In genomic region chr10:119135489-119135924, GRCm38 (mm10) we compare ENCODE assay signal across 18 mouse cellular contexts.
DNase-seq lines count a peak whose midpoint lies in the region; ATAC-seq and TF ChIP-seq lines count a peak whose summit lies in the region.
"Had no signal": no experiment of that assay in that cellular context is flagged by ENCODE, and none has a peak within 500 bp of the region (broad histone marks: within the 10 kb centered on the region; RNA-seq: fewer than 3 reads in every experiment).

No protein-coding gene starts in this region.

- H3K9me3 ChIP-seq in heart, embryonic 11.5 days (replicated peaks; ENCODE audit: control insufficient read depth, low read length), result no peaks in the 10 kb centered on the region
- no peaks in the 10 kb centered on the region for H3K9me3 ChIP-seq in lung, embryonic 14.5 days (ENCODE audit: low read depth, low read length)
- no peaks in the 10 kb centered on the region for H3K9me3 ChIP-seq in E14TG2a.4 (ENCODE audit: low read length)
- H3K9me3 ChIP-seq in intestine, postnatal 0 days (ENCODE audit: control insufficient read depth), result no peaks in the 10 kb centered on the region

- H3K36me3 ChIP-seq in heart, embryonic 11.5 days (ENCODE audit: control insufficient read depth, insufficient read depth, low read length), result no peaks in the 10 kb centered on the region
- H3K36me3 ChIP-seq in lung, embryonic 14.5 days (ENCODE audit: insufficient read depth), result no peaks in the 10 kb centered on the region
- no peaks in the 10 kb centered on the region for H3K36me3 ChIP-seq in E14TG2a.4 (ENCODE audit: insufficient read depth, low read length)
- no peaks in the 10 kb centered on the region for H3K36me3 ChIP-seq in intestine, postnatal 0 days (ENCODE audit: control insufficient read depth, insufficient read depth)

- peak overlapping the region; percentile 36 for H3K4me2 ChIP-seq in heart, embryonic 11.5 days
- peak overlapping the region; percentile 7; the same call in 1 of the 2 replicates for H3K4me2 ChIP-seq in lung, embryonic 14.5 days
- 0 out of 2 replicates have a peak overlapping the region, but pooled peaks have one; percentile 1 for H3K4me2 ChIP-seq in intestine, postnatal 0 days (replicated peaks; ENCODE audit: low read depth)

- H3K27ac ChIP-seq in heart, embryonic 11.5 days (ENCODE audit: low read depth, low read length), result peak overlapping the region; percentile 62
- peak overlapping the region; percentile 20; the same call in 1 of the 2 replicates for H3K27ac ChIP-seq in lung, embryonic 14.5 days (ENCODE audit: low read depth)
- H3K27ac ChIP-seq in intestine, postnatal 0 days (ENCODE audit: low read depth, low read length), result no peak overlapping the region
- H3K27ac ChIP-seq: hindbrain, postnatal 0 days had no signal

- no peak for TF ChIP-seq CTCF in lung, embryonic 14.5 days (IDR thresholded peaks at IDR 0.05; ENCODE audit: low read depth)
- no peak for TF ChIP-seq CTCF in E14TG2a.4 (conservative IDR thresholded peaks at IDR 0.05; ENCODE audit: low read length)
- no peak for TF ChIP-seq CTCF in intestine, postnatal 0 days (IDR thresholded peaks at IDR 0.05; ENCODE audit: low read depth)

- no peak overlapping the region for H3K4me3 ChIP-seq in heart, embryonic 11.5 days (ENCODE audit: low read depth, low read length)
- no peak overlapping the region for H3K4me3 ChIP-seq in lung, embryonic 14.5 days (ENCODE audit: low read depth, low read length)
- H3K4me3 ChIP-seq in E14TG2a.4 (replicated peaks; ENCODE audit: low read length), result peak overlapping the region; percentile 14; the same call in 1 of the 2 replicates
- no peak overlapping the region for H3K4me3 ChIP-seq in intestine, postnatal 0 days (ENCODE audit: low read depth, low read length)
- H3K4me3 ChIP-seq: erythroblast, embryonic 14.5 days; megakaryocyte, embryonic 14.5 days had no signal

- no peak overlapping the region for H3K9ac ChIP-seq in heart, embryonic 11.5 days (ENCODE audit: low read depth, low read length)
- no peak overlapping the region for H3K9ac ChIP-seq in lung, embryonic 14.5 days
- no peak overlapping the region for H3K9ac ChIP-seq in intestine, postnatal 0 days (ENCODE audit: low read depth, low read length)

- peaks cover 6% of the 10 kb centered on the region; the same call in 1 of the 2 replicates for H3K4me1 ChIP-seq in heart, embryonic 11.5 days (ENCODE audit: control insufficient read depth, insufficient read depth, low read length)
- 0 out of 2 replicates have a peak, but pooled peaks cover 6% of the 10 kb centered on the region for H3K4me1 ChIP-seq in lung, embryonic 14.5 days (ENCODE audit: insufficient read depth)
- H3K4me1 ChIP-seq in E14TG2a.4 (replicated peaks; ENCODE audit: low read depth, low read length), result peaks cover 29% of the 10 kb centered on the region
- H3K4me1 ChIP-seq in intestine, postnatal 0 days (replicated peaks; ENCODE audit: control insufficient read depth, insufficient read depth, low read length), result no peaks in the 10 kb centered on the region

- ATAC-seq in heart, embryonic 11.5 days (replicated peaks; ENCODE audit: insufficient number of reproducible peaks, low FRiP score, low TSS enrichment), result peak; percentile 66
- peak; percentile 58; the same call in 1 of the 2 replicates for ATAC-seq in lung, embryonic 14.5 days (ENCODE audit: insufficient read depth)
- no peak for ATAC-seq in intestine, postnatal 0 days
- ATAC-seq: activated CD4-positive, CD25-positive, alpha-beta regulatory T cell, adult 4 months; forebrain, embryonic 14.5 days; hindbrain, postnatal 0 days had no signal

- 35% methylated on average over 11 of the region's 11 CpGs for WGBS in heart, embryonic 11.5 days (ENCODE audit: insufficient replicate concordance)
- WGBS in lung, embryonic 14.5 days, result 23% methylated on average over 11 of the region's 11 CpGs
- WGBS in intestine, postnatal 0 days, result 25% methylated on average over 11 of the region's 11 CpGs

- intact Hi-C loops in heart, postnatal 14 days (cut with DNase I), result no loop called here

- H3K27me3 ChIP-seq in heart, embryonic 11.5 days (ENCODE audit: control insufficient read depth, insufficient read depth, low read length), result no peaks in the 10 kb centered on the region
- no peaks in the 10 kb centered on the region for H3K27me3 ChIP-seq in lung, embryonic 14.5 days (ENCODE audit: insufficient read depth, low read length)
- peaks cover 11% of the 10 kb centered on the region; the same call in 1 of the 2 replicates for H3K27me3 ChIP-seq in E14TG2a.4 (ENCODE audit: insufficient read depth, low read length)
- H3K27me3 ChIP-seq in intestine, postnatal 0 days (replicated peaks; ENCODE audit: control insufficient read depth, insufficient read depth, low read length), result no peaks in the 10 kb centered on the region
- H3K27me3 ChIP-seq: megakaryocyte, embryonic 14.5 days had no signal

- no peak for DNase-seq in heart, postnatal 14 days
- DNase-seq in lung, embryonic 14.5 days, result no peak
- no peak for DNase-seq in lung, postnatal 10 days
- DNase-seq in cerebellum, adult 9-11 months, result no peak
- no peak for DNase-seq in urinary bladder, postnatal 10 days (ENCODE audit: low spot score)
- DNase-seq: adrenal gland, postnatal 25 days; cerebellum, adult 18-20 months; kidney, adult 9 months; kidney, postnatal 36 days; thymus, postnatal 36 days had no signal
